Mouse (Mus musculus) CH12.LX (cell line): ENCODE data around the gene Zfp629.

Source experiments
- CTCF ChIP-seq, 2 experiments: IDR thresholded peaks in 1 of 2; conservative IDR thresholded peaks in 1 of 2; 2 replicates each; pipeline ENCODE4 v1.5.1; 2011 to 2012; ENCODE audit warnings: low read depth in 2 of 2, low read length in 2 of 2, improper control_type of control experiment in 1 of 2, inconsistent platforms in 1 of 2, mild to moderate bottlenecking in 1 of 2, moderate library complexity in 1 of 2
- EP300 ChIP-seq: IDR thresholded peaks from 2 replicates; pipeline ENCODE4 v1.6.1; 2011; ENCODE audit warnings: low read length, improper control_type of control experiment
- GABPA ChIP-seq: IDR thresholded peaks from 2 replicates; pipeline ENCODE4 v1.6.1; 2012; ENCODE audit warnings: low read depth, low read length, improper control_type of control experiment, inconsistent platforms; ENCODE audit not compliant: insufficient replicate concordance
- MAX ChIP-seq: IDR thresholded peaks from 2 replicates; pipeline ENCODE4 v1.6.1; 2011; ENCODE audit warnings: low read length, improper control_type of control experiment
- POLR2A ChIP-seq: IDR thresholded peaks from 2 replicates; pipeline ENCODE4 v1.6.1; 2011; ENCODE audit warnings: low read depth, mild to moderate bottlenecking, improper control_type of control experiment, low read length
- UBTF ChIP-seq: IDR thresholded peaks from 2 replicates; pipeline ENCODE4 v1.6.1; 2012; ENCODE audit warnings: low read depth, mild to moderate bottlenecking, inconsistent platforms, low read length, improper control_type of control experiment, moderate library complexity

- TF ChIP-seq CTCF (conservative IDR thresholded peaks at IDR 0.05 in 1 of 2, IDR thresholded peaks at IDR 0.05 in 1 of 2; ENCODE audit: low read depth in 2 of 2, low read length in 2 of 2) (no peak), POLR2A (no peak), EP300 (no peak), MAX (no peak), UBTF (peak; percentile 73), GABPA (no peak)
Measured at GRCm38 (mm10) chr7:127614511-127614890, 1.1 kb downstream of the Zfp629 start.
